Mouse (Mus musculus) myocyte (in vitro differentiated cells): Measurements from ENCODE around the gene Pcdh9. TPM values are rescaled to one million over a fixed set of nuclear protein-coding genes. Genes with fewer than 3 reads are reported as not detected.

ENCODE experiments used
- H3K27me3 ChIP-seq: one replicate; pipeline ENCODE4 v1.6.1; 2011; ENCODE audit not compliant: control insufficient read depth, insufficient read depth, insufficient read length
- H3K36me3 ChIP-seq: one replicate; pipeline ENCODE4 v1.6.1; 2011; ENCODE audit not compliant: control insufficient read depth, insufficient read depth
- H3K4me2 ChIP-seq: one replicate; pipeline ENCODE4 v1.6.1; 2011; ENCODE audit warnings: low read depth, control low read depth
- H3K4me3 ChIP-seq: one replicate; pipeline ENCODE4 v1.5.1; 2011; ENCODE audit warnings: mild to moderate bottlenecking, control low read depth, moderate library complexity
- H3K79me2 ChIP-seq: one replicate; pipeline ENCODE4 v1.6.1; 2011; ENCODE audit not compliant: control insufficient read depth, insufficient read depth
- H3ac ChIP-seq: one replicate; pipeline ENCODE4 v1.6.1; 2011; ENCODE audit not compliant: control insufficient read depth, insufficient read length
- CEBPB ChIP-seq: IDR thresholded peaks from 2 replicates; pipeline ENCODE4 v1.6.1; 2011; ENCODE audit warnings: mild to moderate bottlenecking, moderate library complexity; ENCODE audit not compliant: poor library complexity, insufficient read depth, severe bottlenecking
- E2F4 ChIP-seq: IDR thresholded peaks from one replicate; pipeline ENCODE4 v1.6.1; 2011; ENCODE audit warnings: mild to moderate bottlenecking, control low read depth, moderate library complexity; ENCODE audit not compliant: insufficient read depth
- MAX ChIP-seq: IDR thresholded peaks from one replicate; pipeline ENCODE4 v1.6.1; 2011; ENCODE audit warnings: low read depth, mild to moderate bottlenecking, control low read depth
- MYOD1 ChIP-seq, 3 experiments: IDR thresholded peaks; one replicate each; pipeline ENCODE4 v1.6.1; 2011; ENCODE audit warnings: control low read depth in 2 of 3, low read depth in 2 of 3, mild to moderate bottlenecking in 2 of 3, moderate library complexity in 1 of 3; ENCODE audit not compliant: insufficient read length in 2 of 3, control insufficient read depth in 1 of 3
- MYOG ChIP-seq, 3 experiments: IDR thresholded peaks; one replicate each; pipeline ENCODE4 v1.6.1; 2011; ENCODE audit warnings: control low read depth in 2 of 3, low read depth in 2 of 3, mild to moderate bottlenecking in 2 of 3; ENCODE audit not compliant: insufficient read length in 2 of 3, control insufficient read depth in 1 of 3, insufficient read depth in 1 of 3
- POLR2A ChIP-seq: IDR thresholded peaks from one replicate; pipeline ENCODE4 v1.6.1; 2011; ENCODE audit warnings: low read depth, mild to moderate bottlenecking, control low read depth, moderate library complexity; ENCODE audit not compliant: insufficient read length
- POLR2AphosphoS2 ChIP-seq: IDR thresholded peaks from one replicate; pipeline ENCODE4 v1.6.1; 2011; ENCODE audit warnings: low read depth, control low read depth; ENCODE audit not compliant: insufficient read length
- REST ChIP-seq: IDR thresholded peaks from one replicate; pipeline ENCODE4 v1.6.1; 2011; ENCODE audit warnings: mild to moderate bottlenecking, control low read depth, moderate library complexity; ENCODE audit not compliant: insufficient read depth, insufficient read length
- SRF ChIP-seq: IDR thresholded peaks from one replicate; pipeline ENCODE4 v1.6.1; 2011; ENCODE audit warnings: low read depth; ENCODE audit not compliant: control insufficient read depth, insufficient read length
- TCF12 ChIP-seq: IDR thresholded peaks from one replicate; pipeline ENCODE4 v1.6.1; 2011; ENCODE audit warnings: mild to moderate bottlenecking, control low read depth; ENCODE audit not compliant: poor library complexity, insufficient read depth, severe bottlenecking
- TCF3 ChIP-seq: IDR thresholded peaks from one replicate; pipeline ENCODE4 v1.6.1; 2011; ENCODE audit warnings: low read depth, control low read depth; ENCODE audit not compliant: insufficient read length
- USF1 ChIP-seq: IDR thresholded peaks from one replicate; pipeline ENCODE4 v1.6.1; 2011; ENCODE audit warnings: low read depth, mild to moderate bottlenecking, control low read depth, moderate library complexity
- polyA plus RNA-seq: library from polyadenylated mRNA; unstranded; fragments of >200 nt; fragmentation: generic; extraction: Trizol; gene quantifications from one replicate; pipeline ENCODE4 v1.2.1, GENCODE M21; 2012; ENCODE audit warnings: missing spikeins

Pcdh9 gene
- polyA plus RNA-seq, 1 experiment, result 0.02 TPM

DNA sequence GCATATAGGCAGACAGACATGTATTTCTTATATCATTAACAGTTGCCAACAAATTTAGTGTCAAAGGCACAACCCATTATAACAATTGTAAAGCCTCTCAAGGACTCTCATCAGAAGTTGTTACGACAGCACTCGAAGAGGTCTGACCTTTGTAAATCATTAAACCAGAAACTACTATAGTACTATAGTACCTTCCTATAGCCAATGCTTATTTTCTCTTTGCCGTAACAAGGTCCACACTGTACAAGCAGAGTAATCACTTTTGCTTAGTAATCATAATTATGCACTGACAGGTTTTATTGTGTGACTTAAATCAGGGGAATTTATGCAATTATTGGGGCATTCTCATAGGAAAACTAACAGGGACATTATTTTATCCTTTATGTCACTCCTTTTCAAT, 606.5 kb downstream of the Pcdh9 start:
- Histone ChIP-seq H3K4me2 (no peak overlapping the region), H3K27me3 (no peaks in the 10 kb centered on the region), H3K4me3 (no peak overlapping the region), H3K79me2 (no peaks in the 10 kb centered on the region), H3K36me3 (no peaks in the 10 kb centered on the region), H3ac (no peak overlapping the region)
- TF ChIP-seq REST (no peak), E2F4 (no peak), MYOG (IDR thresholded peaks at IDR 0.05; ENCODE audit: control insufficient read depth in 1 of 3, insufficient read depth in 1 of 3, insufficient read length in 2 of 3, low read depth in 2 of 3) (no peak)

DNA sequence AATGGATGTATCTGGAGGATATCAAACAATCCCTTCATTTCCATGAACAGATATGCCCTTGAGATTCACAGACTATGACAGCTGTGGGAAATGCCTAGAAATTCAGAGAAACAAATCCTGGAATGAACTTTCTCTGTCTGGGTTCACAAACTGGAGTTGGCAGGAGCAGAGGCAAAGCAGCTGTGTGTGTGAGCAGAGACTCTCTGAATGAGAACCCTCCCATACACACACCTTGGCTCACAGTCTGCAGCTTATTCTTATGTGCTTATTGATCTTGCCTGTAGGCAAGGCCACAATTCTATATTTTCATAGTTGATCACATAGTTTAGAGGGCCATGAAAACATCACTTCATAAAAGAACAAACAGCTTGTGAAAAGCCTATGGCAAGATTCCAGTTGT, 614.8 kb downstream of the Pcdh9 start:
- H3K4me3 ChIP-seq, result no peak overlapping the region
- no peaks in the 10 kb centered on the region for H3K79me2 ChIP-seq
- TF ChIP-seq POLR2A (no peak), MAX (no peak), MYOD1 (IDR thresholded peaks at IDR 0.05; ENCODE audit: control insufficient read depth in 1 of 3, insufficient read length in 2 of 3, low read depth in 2 of 3) (no peak), POLR2AphosphoS2 (no peak), REST (no peak), SRF (no peak), TCF12 (no peak), CEBPB (no peak), MYOG (IDR thresholded peaks at IDR 0.05; ENCODE audit: control insufficient read depth in 1 of 3, insufficient read depth in 1 of 3, insufficient read length in 2 of 3, low read depth in 2 of 3) (no peak), TCF3 (no peak), E2F4 (no peak), USF1 (no peak)
- no peaks in the 10 kb centered on the region for H3K36me3 ChIP-seq
- no peak overlapping the region for H3K4me2 ChIP-seq
- H3ac ChIP-seq, result no peak overlapping the region
- H3K27me3 ChIP-seq, result no peaks in the 10 kb centered on the region

GRCm38 (mm10) chr14:93274767-93275166, 615.7 kb downstream of the Pcdh9 start:
- H3ac ChIP-seq, result no peak overlapping the region
- no peaks in the 10 kb centered on the region for H3K27me3 ChIP-seq
- H3K36me3 ChIP-seq, result no peaks in the 10 kb centered on the region
- TF ChIP-seq MAX (no peak), MYOD1 (IDR thresholded peaks at IDR 0.05; ENCODE audit: control insufficient read depth in 1 of 3, insufficient read length in 2 of 3, low read depth in 2 of 3) (no peak), REST (no peak), E2F4 (no peak), TCF3 (no peak), MYOG (IDR thresholded peaks at IDR 0.05; ENCODE audit: control insufficient read depth in 1 of 3, insufficient read depth in 1 of 3, insufficient read length in 2 of 3, low read depth in 2 of 3) (no peak), POLR2AphosphoS2 (no peak), SRF (no peak), POLR2A (no peak), USF1 (no peak), CEBPB (no peak), TCF12 (no peak)
- H3K4me3 ChIP-seq, result no peak overlapping the region
- no peaks in the 10 kb centered on the region for H3K79me2 ChIP-seq
- H3K4me2 ChIP-seq, result no peak overlapping the region

GRCm38 (mm10) chr14:93253411-93253810, 637.1 kb downstream of the Pcdh9 start:
- no peaks in the 10 kb centered on the region for H3K36me3 ChIP-seq
- no peaks in the 10 kb centered on the region for H3K79me2 ChIP-seq
- TF ChIP-seq MYOD1 (IDR thresholded peaks at IDR 0.05; ENCODE audit: control insufficient read depth in 1 of 3, insufficient read length in 2 of 3, low read depth in 2 of 3) (no peak), TCF3 (no peak), MYOG (IDR thresholded peaks at IDR 0.05; ENCODE audit: control insufficient read depth in 1 of 3, insufficient read depth in 1 of 3, insufficient read length in 2 of 3, low read depth in 2 of 3) (no peak), TCF12 (no peak), CEBPB (no peak), E2F4 (no peak), POLR2A (no peak)
- no peak overlapping the region for H3K4me2 ChIP-seq
- no peak overlapping the region for H3ac ChIP-seq
- H3K27me3 ChIP-seq, result no peaks in the 10 kb centered on the region
- H3K4me3 ChIP-seq, result no peak overlapping the region

GRCm38 (mm10) chr14:93240263-93240662, 650.2 kb downstream of the Pcdh9 start:
- Histone ChIP-seq H3K4me2 (no peak overlapping the region), H3K4me3 (no peak overlapping the region), H3K36me3 (no peaks in the 10 kb centered on the region), H3K79me2 (no peaks in the 10 kb centered on the region), H3K27me3 (no peaks in the 10 kb centered on the region), H3ac (no peak overlapping the region)
- TF ChIP-seq TCF12, result no peak
- TF ChIP-seq MYOD1 (IDR thresholded peaks at IDR 0.05; ENCODE audit: control insufficient read depth in 1 of 3, insufficient read length in 2 of 3, low read depth in 2 of 3), result peak in 1 of 3 experiments; percentile 72
- peak in 1 of 3 experiments; percentile 15 for TF ChIP-seq MYOG (IDR thresholded peaks at IDR 0.05; ENCODE audit: control insufficient read depth in 1 of 3, insufficient read depth in 1 of 3, insufficient read length in 2 of 3, low read depth in 2 of 3)
- no peak for TF ChIP-seq MAX
- no peak for TF ChIP-seq POLR2A
